Mouse (Mus musculus): Measurements from ENCODE around the gene Hist1h2bf. TPM values are rescaled to one million over a fixed set of nuclear protein-coding genes. Genes with fewer than 3 reads are reported as not detected.

The Hist1h2bf gene
- total and polyA plus RNA-seq, 3 experiments: 1.00 to 8.4 (median 5.2) TPM

- no peaks in the 10 kb centered on the region for H3K4me1 ChIP-seq (ENCODE audit: control insufficient read depth, insufficient read depth, low read length)
- 92% methylated on average over 3 of the region's 3 CpGs for WGBS
- H3K27me3 ChIP-seq (ENCODE audit: control insufficient read depth, insufficient read depth, low read length): no peaks in the 10 kb centered on the region
- H3K36me3 ChIP-seq (ENCODE audit: control insufficient read depth, insufficient read depth, low read length): no peaks in the 10 kb centered on the region
- H3K79me2 ChIP-seq (replicated peaks; ENCODE audit: control insufficient read depth, insufficient read depth, low read length): no peaks in the 10 kb centered on the region
- intact Hi-C loops (cut with DNase I): no loop called here
- TF ChIP-seq EP300 (IDR thresholded peaks at IDR 0.05; ENCODE audit: insufficient read depth, low read depth, low read length): no peak
- TF ChIP-seq CTCF (IDR thresholded peaks at IDR 0.05): no peak
- TF ChIP-seq POLR2A (IDR thresholded peaks at IDR 0.05; ENCODE audit: insufficient read depth, low read depth, low read length): no peak
- H3K4me3 ChIP-seq: no peak overlapping the region
- no peak overlapping the region for H3K27ac ChIP-seq
- no peak for DNase-seq
- no peak overlapping the region for H3K9ac ChIP-seq (ENCODE audit: low read depth, low read length)
Observed at GRCm38 (mm10) chr13:23604452-23604851, 30.5 kb upstream of the Hist1h2bf start.

GRCm38 (mm10) chr13:23603182-23603699 lies 29.2 kb upstream of the Hist1h2bf start:
- intact Hi-C loops (cut with DNase I): no loop called here
- Histone ChIP-seq H3K27me3 (ENCODE audit: control insufficient read depth, insufficient read depth, low read length) (no peaks in the 10 kb centered on the region), H3K79me2 (replicated peaks; ENCODE audit: control insufficient read depth, insufficient read depth, low read length) (no peaks in the 10 kb centered on the region), H3K4me1 (ENCODE audit: control insufficient read depth, insufficient read depth, low read length) (no peaks in the 10 kb centered on the region), H3K9ac (ENCODE audit: low read depth, low read length) (no peak overlapping the region), H3K36me3 (ENCODE audit: control insufficient read depth, insufficient read depth, low read length) (no peaks in the 10 kb centered on the region), H3K4me3 (no peak overlapping the region), H3K27ac (no peak overlapping the region)
- 26% methylated on average over 7 of the region's 7 CpGs for WGBS
- TF ChIP-seq EP300 (IDR thresholded peaks at IDR 0.05; ENCODE audit: insufficient read depth, low read depth, low read length): no peak
- TF ChIP-seq CTCF (IDR thresholded peaks at IDR 0.05): no peak
- no peak for TF ChIP-seq POLR2A (IDR thresholded peaks at IDR 0.05; ENCODE audit: insufficient read depth, low read depth, low read length)
- DNase-seq: no peak

DNA sequence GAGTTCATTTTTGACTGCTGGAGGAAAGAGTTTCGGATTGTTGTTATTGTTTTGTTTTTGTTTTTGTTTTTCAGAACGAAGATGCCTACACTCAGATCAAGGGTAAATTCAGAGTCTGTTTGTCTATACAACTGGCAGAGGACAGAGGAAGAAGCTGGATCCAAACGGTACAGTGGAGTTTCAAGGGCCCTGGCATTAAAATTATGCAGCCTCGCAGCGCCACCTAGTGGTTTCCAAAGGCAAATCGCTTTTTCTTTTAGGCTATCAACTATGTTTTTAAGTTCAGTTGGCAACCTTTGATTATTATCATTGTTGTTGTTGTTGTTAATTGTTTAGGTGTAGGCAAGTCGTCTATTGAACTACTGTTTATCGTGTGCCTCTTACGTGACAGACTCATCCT lies 24.0 kb upstream of the Hist1h2bf start:
- intact Hi-C loops (cut with DNase I): loop anchor here (1.0 kb wide), 1 partner anchor 174 kb away; no protein-coding TSS in a partner anchor
- peak; percentile 96 for TF ChIP-seq CTCF (IDR thresholded peaks at IDR 0.05)
- no peak for TF ChIP-seq POLR2A (IDR thresholded peaks at IDR 0.05; ENCODE audit: insufficient read depth, low read depth, low read length)
- TF ChIP-seq EP300 (IDR thresholded peaks at IDR 0.05; ENCODE audit: insufficient read depth, low read depth, low read length): 0 out of 2 replicates have a peak, but pooled peaks have one; percentile 44

GRCm38 (mm10) chr13:23595622-23596372 lies 21.8 kb upstream of the Hist1h2bf start:
- DNase-seq: no peak
- H3K27ac ChIP-seq: no peak overlapping the region
- H3K4me3 ChIP-seq: no peak overlapping the region
- TF ChIP-seq EP300 (IDR thresholded peaks at IDR 0.05; ENCODE audit: insufficient read depth, low read depth, low read length) (no peak), CTCF (IDR thresholded peaks at IDR 0.05) (no peak), POLR2A (IDR thresholded peaks at IDR 0.05; ENCODE audit: insufficient read depth, low read depth, low read length) (no peak)
- H3K79me2 ChIP-seq (replicated peaks; ENCODE audit: control insufficient read depth, insufficient read depth, low read length): no peaks in the 10 kb centered on the region
- no peak overlapping the region for H3K9ac ChIP-seq (ENCODE audit: low read depth, low read length)
- no peaks in the 10 kb centered on the region for H3K27me3 ChIP-seq (ENCODE audit: control insufficient read depth, insufficient read depth, low read length)
- intact Hi-C loops (cut with DNase I): no loop called here
- H3K4me1 ChIP-seq (ENCODE audit: control insufficient read depth, insufficient read depth, low read length): no peaks in the 10 kb centered on the region; the same call in 1 of the 2 replicates
- whole genome bisulfite sequencing: 77% methylated on average over 7 of the region's 7 CpGs
- no peaks in the 10 kb centered on the region for H3K36me3 ChIP-seq (ENCODE audit: control insufficient read depth, insufficient read depth, low read length)

More for the DNA sequence above, 24.0 kb upstream of the Hist1h2bf start:
- H3K4me3 ChIP-seq: no peak overlapping the region
- no peaks in the 10 kb centered on the region for H3K79me2 ChIP-seq (replicated peaks; ENCODE audit: control insufficient read depth, insufficient read depth, low read length)
- no peaks in the 10 kb centered on the region for H3K36me3 ChIP-seq (ENCODE audit: control insufficient read depth, insufficient read depth, low read length)
- WGBS: 7% methylated on average over 9 of the region's 9 CpGs
- H3K4me1 ChIP-seq (ENCODE audit: control insufficient read depth, insufficient read depth, low read length): no peaks in the 10 kb centered on the region; the same call in 1 of the 2 replicates
- peak; percentile 73 to 84 for DNase-seq
- no peak overlapping the region for H3K9ac ChIP-seq (ENCODE audit: low read depth, low read length)
- no peak overlapping the region for H3K27ac ChIP-seq
- no peaks in the 10 kb centered on the region for H3K27me3 ChIP-seq (ENCODE audit: control insufficient read depth, insufficient read depth, low read length)

DNA sequence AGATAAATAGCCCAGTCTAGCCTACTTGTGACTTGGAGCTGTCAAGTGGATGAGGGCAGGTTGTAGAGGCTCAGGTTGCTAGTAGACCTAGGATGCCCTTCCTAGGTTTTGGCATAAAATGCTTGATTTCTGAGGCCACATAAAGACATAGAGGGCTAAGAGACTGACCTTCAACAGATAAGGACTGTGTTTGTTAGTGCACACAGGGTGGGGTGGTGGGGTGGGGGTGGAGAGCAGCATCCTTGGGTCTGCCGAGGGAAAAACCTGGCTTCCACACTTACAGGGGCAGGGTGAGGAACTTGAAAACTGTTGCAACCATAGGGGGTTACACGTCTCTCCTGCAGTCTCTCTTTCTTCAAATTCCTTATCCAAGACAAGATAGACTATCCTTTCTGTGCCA lies 21.2 kb upstream of the Hist1h2bf start:
- intact Hi-C loops (cut with DNase I): no loop called here
- H3K9ac ChIP-seq (ENCODE audit: low read depth, low read length): no peak overlapping the region
- no peaks in the 10 kb centered on the region for H3K27me3 ChIP-seq (ENCODE audit: control insufficient read depth, insufficient read depth, low read length)
- H3K36me3 ChIP-seq (ENCODE audit: control insufficient read depth, insufficient read depth, low read length): no peaks in the 10 kb centered on the region
- no peak overlapping the region for H3K4me3 ChIP-seq
- WGBS: 76% methylated on average over 2 of the region's 2 CpGs
- no peak overlapping the region for H3K27ac ChIP-seq
- TF ChIP-seq EP300 (IDR thresholded peaks at IDR 0.05; ENCODE audit: insufficient read depth, low read depth, low read length): no peak
- no peak for TF ChIP-seq CTCF (IDR thresholded peaks at IDR 0.05)
- no peak for TF ChIP-seq POLR2A (IDR thresholded peaks at IDR 0.05; ENCODE audit: insufficient read depth, low read depth, low read length)
- no peaks in the 10 kb centered on the region for H3K79me2 ChIP-seq (replicated peaks; ENCODE audit: control insufficient read depth, insufficient read depth, low read length)
- DNase-seq: no peak
- H3K4me1 ChIP-seq (ENCODE audit: control insufficient read depth, insufficient read depth, low read length): no peaks in the 10 kb centered on the region; the same call in 1 of the 2 replicates
